Mouse (Mus musculus) CD4-positive, CD25-positive, alpha-beta regulatory T cell, adult 4 months (primary cell): ENCODE results near the gene Sla2. TPM values are rescaled to one million over a fixed set of nuclear protein-coding genes. Genes with fewer than 3 reads are reported as not detected.
A peak's percentile ranks its signal among the peaks of the same experiment; 100 is the strongest.
"Not testable (repeated sequence)": the region's sequence is repeated elsewhere in the genome, so short reads cannot be mapped to it uniquely, and the experiment has no call there.

Experiments
- ATAC-seq: one replicate; pipeline ENCODE4 v1.8.0; 2017
- polyA plus RNA-seq, 2 experiments: library from polyadenylated mRNA; unstranded; fragments of 100-300 nt; shearing (Covaris generic); gene quantifications; one replicate each; pipeline ENCODE4 v1.2.1; 2017

Gene Sla2
- polyA plus RNA-seq, 2 experiments from 2014 or later: 68.5 to 86.7 TPM

DNA sequence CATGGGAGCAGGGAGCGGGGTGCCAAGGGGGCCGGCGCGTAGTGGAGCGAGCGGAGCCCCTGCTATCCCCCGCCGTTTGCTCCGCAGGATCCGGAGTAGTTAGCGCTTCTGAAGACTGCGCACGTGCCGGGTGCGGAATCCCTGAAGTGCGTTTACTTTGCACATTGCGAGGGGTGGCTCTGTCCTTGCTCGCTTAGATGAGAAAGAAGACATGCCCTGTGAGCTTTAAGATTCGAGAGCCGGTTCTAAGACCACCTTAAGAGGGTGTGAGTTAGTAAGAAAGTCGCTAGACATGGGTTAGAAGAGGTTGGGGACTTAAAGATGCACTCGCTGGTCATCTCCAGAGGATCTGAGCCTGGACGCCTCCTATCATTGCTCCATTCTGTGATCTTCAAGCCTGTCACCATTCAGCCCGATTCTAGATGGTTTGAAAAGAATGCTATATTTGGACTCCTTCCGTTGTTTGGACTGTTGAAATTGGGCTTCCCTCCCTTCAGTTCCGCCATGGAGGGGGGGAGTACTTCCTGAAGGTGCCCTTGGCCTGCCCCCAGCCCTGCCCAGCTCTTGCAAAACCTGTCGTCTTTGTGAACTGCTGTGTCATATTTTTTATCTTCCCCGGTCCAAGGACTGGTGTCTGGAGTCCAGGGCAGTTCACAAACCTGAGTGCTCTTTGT is 23.4 kb downstream of the Sla2 start:
- ATAC-seq: peak; percentile 25

DNA sequence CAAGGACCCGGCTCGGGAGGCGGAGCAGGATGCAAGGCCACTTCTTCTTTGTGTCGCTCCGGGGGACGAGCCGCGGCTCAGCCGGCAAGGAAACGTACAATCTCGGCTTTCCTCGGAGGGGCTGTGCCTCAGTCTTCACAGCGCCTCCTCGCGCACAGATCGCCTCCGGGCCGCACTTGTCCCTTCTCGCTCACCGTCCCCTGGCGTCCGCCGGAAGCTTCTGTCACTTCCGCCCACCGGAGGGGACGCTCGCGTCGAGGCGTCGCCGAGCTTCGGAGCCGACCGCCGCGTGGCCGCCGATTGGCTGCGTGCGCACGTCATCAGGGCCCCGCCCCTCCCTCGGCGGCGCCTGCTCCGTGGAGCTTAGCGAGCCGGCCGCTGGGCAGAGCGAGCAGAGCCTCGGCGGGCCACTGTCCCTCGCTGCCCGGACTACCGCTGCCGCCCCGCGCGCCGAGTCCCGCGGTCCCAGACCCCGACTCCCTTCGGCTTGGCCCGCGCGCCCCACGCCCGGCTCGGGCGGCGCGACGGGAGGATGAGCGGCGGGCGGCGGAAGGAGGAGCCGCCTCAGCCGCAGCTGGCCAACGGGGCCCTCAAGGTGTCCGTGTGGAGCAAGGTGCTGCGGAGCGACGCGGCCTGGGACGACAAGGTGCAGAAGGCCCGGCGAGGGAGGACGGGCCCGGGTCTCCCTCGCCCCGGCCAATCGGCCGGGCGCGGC is 24.1 kb downstream of the Sla2 start, which contains the start of gene Rab5if:
TSS of gene Rab5if (plus strand) at position 357 of the 715 bp plus-strand sequence.
- peak; percentile 86 for ATAC-seq

DNA sequence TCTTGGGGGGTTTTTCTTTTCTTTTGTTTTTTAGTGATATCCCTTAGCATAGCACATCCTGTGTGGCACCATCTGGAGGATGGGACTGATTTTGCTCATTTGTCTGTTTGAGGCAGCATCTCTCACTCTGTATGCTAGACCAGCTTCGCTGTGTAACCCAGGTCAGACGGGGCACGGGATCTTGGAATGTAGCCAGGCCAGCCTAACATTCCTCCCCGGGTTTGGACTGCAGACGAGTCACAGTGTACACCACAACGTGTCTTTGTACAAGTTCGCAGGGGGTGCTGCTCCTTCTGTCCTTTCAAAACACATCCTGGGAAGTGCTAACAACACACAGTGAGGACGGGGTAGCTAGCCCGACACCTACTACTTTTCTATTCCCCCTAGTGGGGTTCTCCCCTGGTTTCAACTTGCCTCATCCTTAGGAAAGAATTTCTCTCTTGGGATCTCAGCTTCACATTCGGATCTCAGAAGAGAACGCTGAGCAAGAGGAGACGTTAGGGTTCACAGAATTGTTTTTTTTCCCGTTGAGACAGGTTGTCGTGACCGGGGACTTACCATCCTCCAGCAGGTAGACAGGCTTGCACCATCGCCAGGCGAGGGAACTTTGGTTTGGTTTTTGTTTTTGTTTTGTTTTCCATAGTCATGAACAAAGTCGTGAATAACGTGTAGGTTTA is 24.8 kb downstream of the Sla2 start:
- peak; percentile 25 for ATAC-seq

DNA sequence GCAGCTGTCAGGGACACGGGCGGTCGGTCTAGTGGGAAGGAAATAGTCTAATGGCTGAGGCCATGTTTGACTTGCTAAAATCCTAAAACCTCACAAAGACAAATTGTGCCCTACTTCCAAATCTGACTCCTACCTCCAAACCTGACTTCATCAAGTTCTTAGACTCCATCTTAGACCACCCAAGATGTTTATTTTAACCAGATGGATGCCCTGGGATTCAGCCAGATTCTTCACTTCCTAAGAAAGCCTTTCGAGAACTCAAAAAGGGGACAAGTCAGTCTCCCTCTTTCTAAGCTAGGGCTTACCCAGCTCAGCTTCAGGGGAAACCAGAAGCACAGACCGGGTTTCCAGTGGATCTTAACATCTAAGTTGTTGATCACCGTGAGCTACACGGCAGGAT is 28.3 kb downstream of the Sla2 start:
- ATAC-seq: no peak

DNA sequence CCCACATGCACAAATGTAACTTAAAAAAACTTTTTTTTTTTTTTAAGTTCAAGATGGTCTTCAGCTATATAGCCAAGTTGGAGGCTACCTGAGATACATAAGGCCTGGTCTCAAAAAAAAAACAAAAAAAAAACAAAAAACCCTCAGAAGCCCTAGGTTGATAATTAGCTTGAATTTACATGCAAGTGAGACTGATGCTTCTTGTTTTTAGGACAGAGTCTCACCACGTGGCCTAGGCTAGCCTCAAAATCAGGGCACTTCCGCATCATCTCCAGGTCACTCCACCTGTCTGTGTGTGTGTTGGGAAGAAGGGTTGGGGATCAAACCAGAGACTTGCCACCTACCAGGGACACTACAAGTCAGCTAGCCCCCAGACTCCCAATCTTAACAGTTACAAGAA is 29.2 kb downstream of the Sla2 start, which contains the start of gene 4930518I15Rik:
TSS of gene 4930518I15Rik (minus strand) at position 112 of the 400 bp plus-strand sequence.
- no peak for ATAC-seq

DNA sequence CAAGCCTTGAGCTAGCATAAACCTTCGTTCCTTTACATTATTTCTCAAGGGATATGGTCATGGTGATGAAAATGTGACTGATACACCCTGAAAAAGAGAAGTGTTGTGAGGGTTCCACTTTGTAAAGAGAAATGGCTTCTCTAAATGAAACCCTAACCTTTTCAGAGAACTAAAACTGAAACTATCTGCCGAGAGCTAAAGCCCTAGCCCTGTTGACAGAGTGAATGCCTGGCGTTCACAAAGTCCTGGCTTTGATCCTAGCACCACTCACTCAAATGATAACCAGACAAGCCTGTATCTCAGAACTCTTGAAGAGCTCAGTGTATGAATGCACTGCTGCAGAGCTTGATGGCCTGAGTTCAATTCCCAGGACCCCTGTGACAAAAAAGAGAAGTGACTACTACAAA is 29.6 kb downstream of the Sla2 start:
- ATAC-seq: peak; percentile 51

DNA sequence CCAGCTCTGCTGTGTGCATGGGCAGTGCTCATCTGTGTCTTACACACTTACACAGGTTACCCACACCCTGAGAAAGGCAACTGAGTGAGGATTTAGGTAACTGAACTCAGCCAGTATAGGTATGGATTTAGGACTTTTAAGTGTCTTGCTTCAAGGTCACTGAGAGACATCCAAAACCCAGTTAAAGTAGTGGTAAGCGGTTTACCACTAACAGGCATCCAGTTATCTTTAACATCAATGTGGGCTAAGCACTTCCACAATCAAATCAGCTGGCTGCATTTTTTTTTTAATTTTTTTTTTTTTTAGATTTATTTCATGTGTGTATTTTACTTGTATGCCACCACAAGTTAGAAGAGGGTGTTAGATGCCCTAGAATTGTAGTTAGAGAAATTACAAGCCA is 30.7 kb downstream of the Sla2 start:
- ATAC-seq: no peak

DNA sequence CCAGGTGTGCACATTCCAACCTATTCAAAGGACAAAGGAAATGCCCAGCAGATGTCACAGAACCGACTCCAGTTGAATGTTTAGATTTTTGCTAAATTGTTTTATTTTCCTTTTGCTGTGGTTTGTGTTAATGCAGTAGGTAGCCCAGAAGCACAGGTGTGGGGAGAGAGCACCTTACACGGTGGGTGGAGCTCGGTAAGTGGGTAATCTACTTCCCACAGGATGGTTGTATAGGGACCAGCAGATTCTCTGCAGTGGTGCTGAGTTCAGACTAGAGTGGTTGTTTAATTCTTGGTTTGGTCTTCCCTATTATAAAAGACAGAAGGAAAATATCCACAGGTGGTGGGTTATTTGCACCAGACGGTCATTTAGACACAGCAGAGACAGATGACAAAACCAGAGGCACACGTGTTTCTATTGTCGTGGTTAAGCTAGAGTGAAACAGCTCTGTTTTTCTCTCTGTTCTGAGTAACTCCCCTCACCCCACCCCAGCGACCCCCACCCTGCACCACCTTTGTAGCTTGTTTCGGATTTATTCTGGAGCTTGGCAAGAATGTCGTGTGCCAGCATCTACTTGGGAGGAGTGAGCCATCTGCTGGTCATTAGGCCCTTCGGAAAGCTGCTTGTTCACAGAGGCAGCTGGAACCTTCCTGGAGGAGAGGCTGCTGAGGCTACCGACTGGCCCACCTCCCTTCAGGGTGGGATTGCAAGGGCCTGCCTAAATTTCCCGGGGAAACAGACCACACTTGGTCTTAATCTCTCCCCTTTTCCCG is 32.8 kb downstream of the Sla2 start:
- not testable (repeated sequence) for ATAC-seq

DNA sequence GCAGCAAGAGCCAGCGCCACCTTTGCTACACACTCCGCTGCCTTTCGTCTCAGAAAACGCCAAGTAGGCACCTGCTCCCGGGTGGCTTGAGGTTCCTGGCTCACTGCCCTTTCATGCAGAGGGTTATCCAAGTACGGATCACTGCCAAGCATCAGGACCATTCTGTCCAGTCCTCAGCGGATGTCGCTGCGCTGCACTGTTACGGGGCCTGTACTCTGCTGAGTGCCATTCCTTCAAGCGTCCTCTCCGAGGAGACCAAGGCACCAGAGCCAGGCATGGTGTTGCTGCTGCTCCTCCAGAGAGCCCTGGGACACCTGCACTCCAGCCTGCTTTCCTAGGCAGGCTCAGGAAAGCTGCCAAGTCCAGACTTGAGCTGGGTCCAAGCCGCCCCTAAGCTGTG is 33.4 kb downstream of the Sla2 start:
- not testable (repeated sequence) for ATAC-seq

DNA sequence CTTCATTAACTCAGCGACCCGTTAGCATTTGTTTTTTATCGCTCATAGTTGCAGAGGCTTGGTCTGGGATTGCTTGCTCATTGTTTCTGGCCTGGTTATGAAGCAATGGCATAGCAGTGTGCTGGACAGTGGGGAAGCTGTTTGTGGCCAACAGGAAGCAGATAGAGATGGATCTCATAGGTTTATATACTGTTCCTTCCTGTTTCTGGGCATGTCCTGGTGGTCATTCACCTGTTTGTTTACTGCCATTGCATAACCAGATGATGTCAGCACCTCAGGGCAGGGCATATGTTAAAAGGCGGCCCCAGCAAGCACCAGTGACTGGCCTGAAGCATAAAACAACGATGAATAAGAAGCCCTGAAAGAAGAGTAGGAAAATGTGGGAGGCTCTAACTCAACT is 36.5 kb downstream of the Sla2 start:
- no peak for ATAC-seq

DNA sequence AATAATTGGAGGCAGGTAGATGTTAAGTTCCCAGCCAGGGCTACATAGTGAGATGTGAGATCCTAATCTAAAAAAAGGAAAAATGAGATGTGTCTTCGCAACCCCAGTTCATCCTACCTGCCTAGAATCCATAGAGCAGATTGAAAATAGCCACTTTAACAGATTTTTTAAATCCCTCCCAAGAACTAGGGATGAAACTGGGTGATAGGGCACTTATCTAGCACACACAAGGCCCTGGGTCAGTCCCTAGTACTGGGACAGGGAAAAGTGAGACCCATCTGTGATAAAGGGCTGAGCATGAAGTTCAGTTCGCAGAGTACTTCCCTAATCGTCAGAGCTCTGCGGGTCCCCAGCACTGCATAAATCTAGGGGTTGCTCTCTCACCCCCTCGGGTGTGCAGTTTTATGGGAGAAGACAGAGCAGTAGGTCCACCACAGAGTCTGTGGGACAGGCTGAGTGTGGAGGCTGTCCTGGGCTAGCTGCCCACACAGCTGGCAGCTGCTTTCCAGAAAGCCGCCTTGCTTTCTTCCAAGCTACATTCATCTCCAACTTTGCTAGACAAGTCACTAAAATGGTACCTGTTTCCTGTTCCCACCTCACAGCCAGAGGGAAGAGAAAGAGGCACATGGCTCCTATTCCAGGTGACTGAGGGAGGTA is 38.3 kb downstream of the Sla2 start:
- ATAC-seq: no peak

DNA sequence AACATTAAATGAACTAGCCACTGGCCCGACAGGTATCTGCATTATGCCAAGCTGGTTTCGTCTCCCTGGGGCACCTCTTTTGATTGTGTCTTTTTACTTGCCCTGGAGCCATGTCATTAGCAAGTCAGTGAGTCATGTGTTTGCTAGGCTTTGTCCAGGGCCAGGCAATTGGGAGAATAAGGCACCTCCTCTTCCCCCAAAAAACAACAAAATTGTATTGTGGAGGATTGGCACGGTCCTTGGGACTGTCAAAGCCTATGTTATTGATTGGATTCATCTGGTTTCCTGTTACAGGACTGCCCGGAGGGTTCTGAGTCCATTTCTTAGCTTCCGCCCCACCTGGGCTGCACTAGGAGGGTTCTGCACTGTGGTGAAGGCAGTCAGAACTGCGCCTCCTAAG is 39.3 kb downstream of the Sla2 start:
- ATAC-seq: no peak

DNA sequence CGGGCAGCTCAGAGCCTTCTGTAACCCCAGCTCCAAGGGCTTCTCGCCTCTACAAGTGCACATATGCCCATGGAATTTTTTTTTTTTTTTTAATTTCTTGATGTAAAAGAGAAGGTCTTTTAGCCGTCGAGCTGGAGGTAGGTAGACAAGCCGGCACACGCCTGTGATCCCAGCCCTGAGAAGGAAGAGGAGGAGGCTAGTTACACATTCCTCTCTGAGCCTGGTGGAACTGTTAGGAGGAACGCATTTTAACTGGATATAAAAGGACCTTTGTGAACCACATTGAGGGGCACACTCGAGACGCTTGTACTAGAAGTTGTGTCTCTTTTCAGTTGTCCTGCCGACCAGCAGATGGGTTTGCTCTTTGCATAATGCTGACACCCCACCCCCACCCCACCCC is 42.3 kb downstream of the Sla2 start:
- ATAC-seq: no peak

DNA sequence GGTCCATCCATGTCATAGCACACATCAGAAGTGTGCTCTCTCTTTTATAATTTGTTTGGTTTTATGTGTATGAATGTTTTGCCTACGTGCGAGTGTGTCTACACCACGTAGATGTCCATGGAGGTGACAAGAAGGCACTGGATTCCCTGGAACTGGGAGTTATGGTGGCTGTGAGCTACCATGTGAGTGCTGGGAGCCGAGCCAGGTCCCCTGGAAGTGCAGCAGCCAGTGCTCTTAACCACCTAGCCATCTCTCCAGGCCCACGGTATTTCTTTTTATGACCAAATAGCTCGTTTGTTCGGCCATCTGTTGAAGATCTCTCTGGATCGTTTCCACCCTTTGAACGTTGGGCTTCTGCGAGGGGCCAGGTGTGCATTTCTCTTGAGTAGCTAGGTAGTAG is 43.7 kb downstream of the Sla2 start:
- ATAC-seq: no peak

DNA sequence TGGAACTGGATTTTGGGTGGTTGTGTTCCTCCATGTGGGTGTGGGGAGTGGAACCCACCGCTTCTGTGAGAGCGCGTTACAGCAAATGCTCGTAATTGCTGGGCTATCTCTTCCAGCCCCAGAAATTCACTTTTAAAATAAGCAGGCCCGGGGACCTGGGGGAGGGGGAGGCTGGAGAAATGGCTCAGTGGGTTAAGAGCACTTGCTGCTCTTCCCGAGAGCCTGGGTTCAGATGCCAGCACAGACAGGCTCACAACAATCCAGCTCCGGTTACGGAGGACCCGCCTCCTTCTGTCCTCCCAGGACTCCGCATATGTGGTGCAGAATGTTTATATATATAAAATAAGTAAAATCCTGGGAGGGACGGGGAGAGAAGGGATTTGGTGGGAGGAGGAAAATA is 44.3 kb downstream of the Sla2 start:
- ATAC-seq: no peak

DNA sequence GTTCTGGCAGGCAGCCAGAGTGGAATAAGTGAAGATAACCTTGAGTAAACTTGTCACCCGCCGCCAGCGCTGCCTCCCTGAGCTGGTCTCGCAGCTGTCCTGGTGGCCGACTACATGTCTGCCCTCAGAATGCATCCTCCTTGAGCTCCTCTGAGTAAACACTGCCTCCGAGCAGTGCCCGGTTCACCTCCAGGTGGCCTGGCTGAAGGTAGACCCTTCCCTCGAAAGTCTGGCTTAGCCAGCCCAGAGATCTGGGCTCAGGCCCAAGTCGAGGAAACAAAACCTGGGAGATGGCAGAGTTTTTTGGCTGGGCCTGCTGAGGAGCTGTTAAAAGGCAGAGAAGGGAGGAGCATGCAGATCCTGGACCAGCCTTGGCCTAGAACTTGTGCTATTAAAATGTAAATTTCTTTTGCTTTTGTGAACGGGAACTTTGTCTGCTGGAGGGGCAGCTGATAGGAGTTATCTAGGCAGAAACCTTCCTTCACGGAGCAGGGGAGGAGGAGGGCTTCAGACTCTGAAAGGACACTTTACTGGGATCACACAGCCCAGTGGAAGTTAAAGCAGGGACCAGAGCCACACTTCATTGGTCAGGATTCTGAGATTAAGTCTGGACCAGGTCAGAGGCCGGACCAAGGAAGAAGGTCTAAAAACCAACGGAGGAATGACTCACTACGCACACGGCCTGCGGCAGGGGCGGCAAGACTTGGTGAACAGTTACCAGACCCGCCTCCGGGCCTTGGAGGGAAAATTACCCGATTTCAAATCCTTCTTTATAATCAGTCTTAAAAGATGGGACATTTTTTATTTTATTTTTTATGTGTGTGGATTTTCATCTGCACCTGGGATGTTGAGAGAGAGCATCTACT is 44.9 kb downstream of the Sla2 start:
- peak; percentile 33 for ATAC-seq

DNA sequence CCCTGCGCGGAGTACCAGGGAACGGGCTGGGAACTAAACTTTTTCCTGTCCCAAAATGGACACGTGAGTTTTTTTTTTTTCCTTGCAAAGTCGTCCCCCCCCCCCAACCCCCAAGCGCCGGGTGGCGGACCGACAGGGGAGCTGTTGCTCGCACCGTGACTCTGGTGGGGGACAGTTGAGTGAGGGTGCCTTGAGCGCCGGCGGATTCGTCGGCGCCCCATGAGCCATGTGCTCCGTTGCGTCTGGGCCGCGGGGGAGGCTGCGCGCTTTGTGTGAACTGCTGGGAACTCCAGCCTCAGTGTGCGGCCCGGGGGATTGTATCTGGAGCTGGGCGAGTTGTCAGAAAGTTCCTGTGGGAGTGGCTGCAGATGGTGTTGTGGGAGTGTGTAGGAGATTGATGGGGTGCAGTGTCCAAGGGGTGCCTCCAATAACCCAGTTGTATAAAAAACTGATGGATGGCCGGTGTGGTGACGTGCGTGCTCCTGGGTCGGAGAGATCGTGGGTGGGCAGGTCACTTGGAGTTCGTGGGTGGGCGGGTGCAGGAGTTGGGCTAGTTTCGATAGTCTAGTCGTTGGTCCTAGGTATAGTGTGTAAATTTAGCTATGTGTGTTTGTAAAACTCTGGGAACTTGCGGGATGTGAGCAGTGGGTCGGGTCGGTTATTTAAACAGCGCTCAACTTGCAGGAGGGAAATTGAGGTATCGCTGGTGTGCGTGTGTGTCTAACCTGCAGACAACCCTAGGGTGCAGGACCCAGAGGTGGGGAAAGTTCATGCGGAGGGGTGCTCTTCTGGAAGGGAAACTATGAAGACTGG is 45.8 kb downstream of the Sla2 start:
- peak; percentile 22 for ATAC-seq

DNA sequence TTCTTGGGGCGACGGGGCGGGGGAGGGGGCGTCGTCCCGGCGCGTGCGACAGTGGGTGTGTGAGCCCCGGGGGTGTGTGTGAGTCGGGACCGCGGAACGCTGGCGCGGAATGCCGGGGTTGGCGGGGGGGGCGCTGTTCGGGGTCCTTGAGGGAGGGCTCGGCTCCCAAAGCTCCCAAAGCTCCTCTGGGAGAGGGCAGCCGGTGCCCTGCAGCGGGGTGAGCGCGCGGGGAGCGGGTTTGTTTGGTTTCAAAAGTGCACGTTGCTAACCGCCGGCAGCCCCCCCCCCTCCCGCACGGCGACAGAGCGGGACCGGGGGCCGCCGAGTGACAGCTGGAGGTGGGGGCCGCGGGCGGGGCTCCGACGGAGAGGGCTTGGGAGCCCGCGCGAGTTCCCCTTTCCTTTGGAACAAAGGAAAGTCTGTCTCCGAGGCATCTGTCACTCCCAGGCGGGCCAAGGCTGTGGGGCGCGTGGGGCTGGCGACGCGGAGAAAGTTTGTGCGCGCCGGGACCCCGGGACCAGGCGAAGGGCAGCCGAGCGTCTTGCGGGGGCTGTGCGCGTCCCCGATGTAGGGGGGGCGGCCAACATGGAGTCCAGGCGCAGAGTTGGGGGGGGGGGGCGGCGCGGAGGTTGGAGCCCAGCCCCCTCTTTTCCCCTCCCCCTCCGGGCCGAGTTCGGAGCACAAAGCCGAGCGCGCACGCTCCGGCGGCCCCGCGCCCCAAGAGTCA is 46.5 kb downstream of the Sla2 start:
- ATAC-seq: peak; percentile 4

DNA sequence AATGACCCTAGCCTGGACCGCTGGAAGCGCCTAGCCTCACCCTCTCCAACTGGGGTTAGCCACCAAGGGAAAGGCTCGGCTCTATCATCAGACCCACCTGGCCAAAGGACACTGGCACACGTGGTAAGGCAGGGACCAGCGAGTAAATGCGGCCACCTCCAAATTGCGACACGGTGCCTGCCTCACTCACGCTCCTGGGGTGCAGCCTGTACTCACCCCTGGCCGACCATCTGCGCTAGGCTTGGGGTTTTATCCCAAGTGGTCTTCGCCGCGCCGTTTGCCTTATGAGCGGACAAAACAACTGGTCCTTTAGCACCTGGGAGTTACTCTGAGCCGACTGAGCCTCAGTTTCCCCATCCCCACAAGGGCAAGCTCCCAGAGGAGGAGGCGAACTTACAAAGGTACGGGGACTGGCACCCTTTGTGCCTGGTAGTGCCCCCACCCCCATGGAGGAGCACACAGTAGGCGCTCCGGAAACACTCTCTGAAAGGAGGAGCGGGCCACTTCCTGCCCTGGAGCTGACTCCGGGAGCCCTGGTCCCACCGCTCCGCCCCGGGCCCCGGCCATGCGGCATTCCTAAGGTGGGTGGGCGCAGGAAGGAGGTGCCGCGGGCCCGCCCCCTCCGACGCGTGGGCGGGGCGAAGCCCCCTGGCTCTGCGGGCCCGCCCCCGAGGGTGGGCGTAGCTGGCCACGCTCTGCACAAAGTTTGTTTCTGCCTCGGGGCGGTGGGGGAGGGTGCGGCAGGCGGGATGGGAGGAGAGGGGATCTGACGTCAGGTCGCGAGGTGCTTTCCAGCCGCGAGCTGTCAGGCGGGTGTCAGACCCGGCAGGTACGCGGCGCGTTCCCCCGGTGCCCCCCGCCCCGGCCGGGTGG is 47.4 kb downstream of the Sla2 start, which contains the start of gene Tgif2:
TSS of gene Tgif2 (plus strand) at position 689 of the 873 bp plus-strand sequence.
- peak; percentile 84 for ATAC-seq
